Mouse (Mus musculus): ENCODE measurements at regions not wholly inside any gene's neighbourhood (a gene's known extent, or its start where the extent isn't known, plus 50 kb on each side); places are given as distances from the start of the nearest gene placed in this dataset.

DNA sequence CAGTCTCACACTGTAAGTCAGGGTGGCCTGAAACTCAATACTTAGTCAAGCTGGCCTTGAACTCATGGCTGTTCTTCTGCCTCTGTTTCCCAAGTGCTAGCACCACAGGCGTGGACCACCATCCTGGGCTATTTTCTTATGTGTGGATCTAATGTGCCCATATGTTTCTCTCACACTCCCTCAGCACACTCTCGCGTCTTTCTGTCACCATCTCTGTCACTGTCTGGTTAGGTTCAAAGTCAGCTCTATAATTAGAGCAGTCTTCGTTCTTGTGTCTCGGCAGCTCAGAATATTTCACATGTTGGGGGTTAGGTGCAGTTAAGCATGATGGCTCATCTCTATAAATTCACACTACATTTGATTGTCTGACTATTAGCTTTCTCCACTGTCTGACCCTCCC lies 324.4 kb downstream of the Etnk1 start:
- TF ChIP-seq CTCF (IDR thresholded peaks at IDR 0.05; ENCODE audit: control insufficient read depth, insufficient read depth, insufficient read length) (no peak), FOSL1 (IDR thresholded peaks at IDR 0.05; ENCODE audit: insufficient read depth, low read length, poor library complexity, severe bottlenecking) (no peak)
